Mouse (Mus musculus) yolk sac, embryonic 10.5 days (tissue): ENCODE data around the gene Stim2.

Experiments used
- DNase-seq: peaks from one replicate; pipeline ENCODE4 v3.0.0-alpha.2; 2017; ENCODE audit warnings: low spot score

Gene Stim2

GRCm38 (mm10) chr5:54118410-54119212 is 120.3 kb downstream of the Stim2 start:
- DNase-seq = no peak

GRCm38 (mm10) chr5:54148091-54148795 is 149.9 kb downstream of the Stim2 start:
- no peak for DNase-seq

GRCm38 (mm10) chr5:54154503-54155226 is 156.4 kb downstream of the Stim2 start:
- DNase-seq = no peak

GRCm38 (mm10) chr5:54155227-54155776 is 157.0 kb downstream of the Stim2 start:
- no peak for DNase-seq

- DNase-seq = no peak
Measured at GRCm38 (mm10) chr5:54155916-54156315, 157.6 kb downstream of the Stim2 start.

- no peak for DNase-seq
Measured at GRCm38 (mm10) chr5:54156944-54157527, 158.7 kb downstream of the Stim2 start.

GRCm38 (mm10) chr5:54158230-54158629 is 159.9 kb downstream of the Stim2 start:
- DNase-seq = no peak

GRCm38 (mm10) chr5:54159156-54159793 is 161.0 kb downstream of the Stim2 start:
- DNase-seq = no peak

- DNase-seq = no peak
Measured at GRCm38 (mm10) chr5:54160561-54160960, 162.3 kb downstream of the Stim2 start.

- DNase-seq = no peak
Measured at GRCm38 (mm10) chr5:54163890-54164289, 165.6 kb downstream of the Stim2 start.
